In genomic region chr8:45536578-45536977, GRCm38 (mm10) we compare ENCODE assay signal across 9 mouse cellular contexts.
"Had no signal": no experiment of that assay in that cellular context is flagged by ENCODE, and none has a peak within 500 bp of the region (broad histone marks: within the 10 kb centered on the region; RNA-seq: fewer than 3 reads in every experiment).

No protein-coding gene starts in this region.

- H3K4me2 ChIP-seq: liver, embryonic 11.5 days; liver, embryonic 15.5 days; midbrain, embryonic 12.5 days had no signal

- DNase-seq: kidney, adult 11 months; kidney, postnatal 14 days; right cerebral cortex, postnatal 25 days; thymus, postnatal 36 days had no signal

- H3K4me1 ChIP-seq: liver, embryonic 15.5 days had no signal

- H3K27ac ChIP-seq: left cerebral cortex, adult 2 months; limb, embryonic 10.5 days; liver, embryonic 15.5 days; midbrain, embryonic 12.5 days had no signal

- H3K9ac ChIP-seq: liver, embryonic 15.5 days; midbrain, embryonic 12.5 days had no signal

- H3K4me3 ChIP-seq: left cerebral cortex, adult 2 months; limb, embryonic 10.5 days; liver, embryonic 15.5 days; midbrain, embryonic 12.5 days had no signal

- H3K9me3 ChIP-seq: limb, embryonic 10.5 days; liver, embryonic 15.5 days; midbrain, embryonic 12.5 days had no signal

- H3K27me3 ChIP-seq: liver, embryonic 15.5 days; midbrain, embryonic 12.5 days had no signal

- H3K36me3 ChIP-seq: limb, embryonic 10.5 days; liver, embryonic 15.5 days; midbrain, embryonic 12.5 days had no signal
